Mouse (Mus musculus): Measurements from ENCODE around the gene Olfr376. TPM values are rescaled to one million over a fixed set of nuclear protein-coding genes. Genes with fewer than 3 reads are reported as not detected.

The Olfr376 gene
- total and polyA plus RNA-seq, 3 experiments: not detected

GRCm38 (mm10) chr11:73399514-73399913 is 28.5 kb downstream of the Olfr376 start, which contains the start of gene Olfr1:
TSS of gene Olfr1 (minus strand) at chr11:73399614.
- no peaks in the 10 kb centered on the region for H3K9me3 ChIP-seq (replicated peaks; ENCODE audit: low read length)
- dilution Hi-C loops (cut with MboI; ENCODE audit: extremely low pct_ligation_motif_present, extremely low pct_unique_long_range_greater_than_20kb, low sequenced_read_pairs): no loop called here

More at GRCm38 (mm10) chr11:73399514-73399913, 28.5 kb downstream of the Olfr376 start, which contains the start of gene Olfr1:
- no peak within 1 kb of the TSS for H3K4me3 ChIP-seq (replicated peaks in 1 of 3; ENCODE audit: low read depth in 2 of 3, low read length in 2 of 3, poor library complexity in 1 of 3)
- no peak within 1 kb of the TSS for H3K9ac ChIP-seq (ENCODE audit: insufficient read depth, low read depth)
- no peak within 1 kb of the TSS for H3K4me2 ChIP-seq (ENCODE audit: insufficient read depth, low read depth, poor library complexity, severe bottlenecking)
- in situ Hi-C loops (cut with MboI; ENCODE audit: low pct_ligation_motif_present, low pct_unique_long_range_greater_than_20kb, low sequenced_read_pairs): no loop called here
- H3K79me2 ChIP-seq (replicated peaks; ENCODE audit: control insufficient read depth, extremely low read depth, insufficient read depth, poor library complexity, severe bottlenecking): no peaks in the 10 kb centered on the region
- no peaks in the 10 kb centered on the region for H3K4me1 ChIP-seq (ENCODE audit: control insufficient read depth in 1 of 2, insufficient read depth in 2 of 2)
- no peak within 1 kb of the TSS for H3K27ac ChIP-seq (ENCODE audit: insufficient read depth, low read depth)
- H3K27me3 ChIP-seq (replicated peaks): peaks cover 45% of the 10 kb centered on the region
- no peaks in the 10 kb centered on the region for H3K36me3 ChIP-seq (replicated peaks in 1 of 2; ENCODE audit: control insufficient read depth in 1 of 2, insufficient read depth in 1 of 2, low read length in 1 of 2)
- TF ChIP-seq E2F4 (IDR thresholded peaks at IDR 0.05; ENCODE audit: insufficient replicate concordance, low read depth, low read length) (no peak), TBP (conservative IDR thresholded peaks at IDR 0.05; ENCODE audit: low read depth, low read length) (no peak), IRF4 (IDR thresholded peaks at IDR 0.05; ENCODE audit: low read depth, low read length) (no peak), MXI1 (IDR thresholded peaks at IDR 0.05; ENCODE audit: low read depth, low read length) (no peak), USF2 (conservative IDR thresholded peaks at IDR 0.05; ENCODE audit: low read depth, low read length) (no peak), GABPA (IDR thresholded peaks at IDR 0.05; ENCODE audit: insufficient replicate concordance, low read depth, low read length) (no peak), RCOR1 (conservative IDR thresholded peaks at IDR 0.05; ENCODE audit: low read depth, low read length) (no peak), NELFE (IDR thresholded peaks at IDR 0.05; ENCODE audit: low read depth, low read length) (no peak)
- no peak for DNase-seq (ENCODE audit: extremely low read depth)

Other genes with a start within 250 kb of the Olfr376 start
- 15.7 and 21.7 TPM in 2 replicates for gene Haspin, start 233.0 kb upstream of the Olfr376 start, total RNA-seq (2012; rRNA removed)
- gene Haspin, start 233.0 kb upstream of the Olfr376 start, total RNA-seq (2014; rRNA removed): 18.2 and 18.6 TPM in 2 replicates
- gene Haspin, start 233.0 kb upstream of the Olfr376 start, polyA plus RNA-seq (2012; ENCODE audit: insufficient read length, low read depth): 24.1 and 27.0 TPM in 2 replicates
- gene P2rx5, start 210.8 kb upstream of the Olfr376 start, total RNA-seq (2012; rRNA removed): 0.21 and 0.25 TPM in 2 replicates
- gene P2rx5, start 210.8 kb upstream of the Olfr376 start, total RNA-seq (2014; rRNA removed): 0.09 and 0.40 TPM in 2 replicates
- 0.80 and 0.83 TPM in 2 replicates for gene P2rx5, start 210.8 kb upstream of the Olfr376 start, polyA plus RNA-seq (2012; ENCODE audit: insufficient read length, low read depth)
- gene Emc6, start 194.2 kb upstream of the Olfr376 start, total RNA-seq (2012; rRNA removed): 123 and 124 TPM in 2 replicates
- 252 and 292 TPM in 2 replicates for gene Emc6, start 194.2 kb upstream of the Olfr376 start, total RNA-seq (2014; rRNA removed)
- 138 and 176 TPM in 2 replicates for gene Emc6, start 194.2 kb upstream of the Olfr376 start, polyA plus RNA-seq (2012; ENCODE audit: insufficient read length, low read depth)
- 2.8 and 3.3 TPM in 2 replicates for gene Tax1bp3, start 194.2 kb upstream of the Olfr376 start, total RNA-seq (2012; rRNA removed)
- 2.5 and 2.6 TPM in 2 replicates for gene Tax1bp3, start 194.2 kb upstream of the Olfr376 start, total RNA-seq (2014; rRNA removed)
- 3.3 and 3.5 TPM in 2 replicates for gene Tax1bp3, start 194.2 kb upstream of the Olfr376 start, polyA plus RNA-seq (2012; ENCODE audit: insufficient read length, low read depth)
- gene Ctns, start 172.2 kb upstream of the Olfr376 start, total RNA-seq (2012; rRNA removed): 4.8 and 5.2 TPM in 2 replicates
- 5.8 and 5.9 TPM in 2 replicates for gene Ctns, start 172.2 kb upstream of the Olfr376 start, total RNA-seq (2014; rRNA removed)
- gene Ctns, start 172.2 kb upstream of the Olfr376 start, polyA plus RNA-seq (2012; ENCODE audit: insufficient read length, low read depth): 4.5 and 5.2 TPM in 2 replicates
- 1.5 and 1.8 TPM in 2 replicates for gene Shpk, start 171.8 kb upstream of the Olfr376 start, total RNA-seq (2012; rRNA removed)
- gene Shpk, start 171.8 kb upstream of the Olfr376 start, total RNA-seq (2014; rRNA removed): 1.3 and 1.4 TPM in 2 replicates
- 0.76 and 0.83 TPM in 2 replicates for gene Shpk, start 171.8 kb upstream of the Olfr376 start, polyA plus RNA-seq (2012; ENCODE audit: insufficient read length, low read depth)
- 0.04 and 0.08 TPM in 2 replicates for gene Trpv1, start 137.0 kb upstream of the Olfr376 start, total RNA-seq (2012; rRNA removed)
- gene Trpv1, start 137.0 kb upstream of the Olfr376 start, total RNA-seq (2014; rRNA removed): 0.13 TPM in 1 of 2 replicates, not detected in the other
- gene Trpv1, start 137.0 kb upstream of the Olfr376 start, polyA plus RNA-seq (2012; ENCODE audit: insufficient read length, low read depth): not detected in 2 replicates
- under 0.01 TPM in 1 of 2 replicates, not detected in the other for gene Trpv3, start 103.9 kb upstream of the Olfr376 start, total RNA-seq (2012; rRNA removed)
- gene Trpv3, start 103.9 kb upstream of the Olfr376 start, total RNA-seq (2014; rRNA removed): not detected in 2 replicates
- gene Trpv3, start 103.9 kb upstream of the Olfr376 start, polyA plus RNA-seq (2012; ENCODE audit: insufficient read length, low read depth): not detected in 2 replicates
- not detected in 2 replicates for gene Aspa, start 41.6 kb upstream of the Olfr376 start, total RNA-seq (2012; rRNA removed)
- not detected in 2 replicates for gene Aspa, start 41.6 kb upstream of the Olfr376 start, total RNA-seq (2014; rRNA removed)
- gene Aspa, start 41.6 kb upstream of the Olfr376 start, polyA plus RNA-seq (2012; ENCODE audit: insufficient read length, low read depth): not detected in 2 replicates
- gene Gm49340, start 41.5 kb upstream of the Olfr376 start, total RNA-seq (2012; rRNA removed): not detected in 2 replicates
- not detected in 2 replicates for gene Gm49340, start 41.5 kb upstream of the Olfr376 start, total RNA-seq (2014; rRNA removed)
- gene Gm49340, start 41.5 kb upstream of the Olfr376 start, polyA plus RNA-seq (2012; ENCODE audit: insufficient read length, low read depth): not detected in 2 replicates
- gene Spata22, start 41.5 kb upstream of the Olfr376 start, total RNA-seq (2012; rRNA removed): not detected in 2 replicates
- not detected in 2 replicates for gene Spata22, start 41.5 kb upstream of the Olfr376 start, total RNA-seq (2014; rRNA removed)
- gene Spata22, start 41.5 kb upstream of the Olfr376 start, polyA plus RNA-seq (2012; ENCODE audit: insufficient read length, low read depth): not detected in 2 replicates
- gene Olfr20, start 20.5 kb upstream of the Olfr376 start, total RNA-seq (2012; rRNA removed): not detected in 2 replicates
- not detected in 2 replicates for gene Olfr20, start 20.5 kb upstream of the Olfr376 start, total RNA-seq (2014; rRNA removed)
- not detected in 2 replicates for gene Olfr20, start 20.5 kb upstream of the Olfr376 start, polyA plus RNA-seq (2012; ENCODE audit: insufficient read length, low read depth)
- gene Olfr1, start 28.4 kb downstream of the Olfr376 start, total RNA-seq (2012; rRNA removed): not detected in 2 replicates
- gene Olfr1, start 28.4 kb downstream of the Olfr376 start, total RNA-seq (2014; rRNA removed): not detected in 2 replicates
- gene Olfr1, start 28.4 kb downstream of the Olfr376 start, polyA plus RNA-seq (2012; ENCODE audit: insufficient read length, low read depth): not detected in 2 replicates
- not detected in 2 replicates for gene Olfr378, start 57.2 kb downstream of the Olfr376 start, total RNA-seq (2012; rRNA removed)
- gene Olfr378, start 57.2 kb downstream of the Olfr376 start, total RNA-seq (2014; rRNA removed): not detected in 2 replicates
- not detected in 2 replicates for gene Olfr378, start 57.2 kb downstream of the Olfr376 start, polyA plus RNA-seq (2012; ENCODE audit: insufficient read length, low read depth)
- not detected in 2 replicates for gene Olfr380, start 86.3 kb downstream of the Olfr376 start, total RNA-seq (2012; rRNA removed)
- not detected in 2 replicates for gene Olfr380, start 86.3 kb downstream of the Olfr376 start, total RNA-seq (2014; rRNA removed)
- not detected in 2 replicates for gene Olfr380, start 86.3 kb downstream of the Olfr376 start, polyA plus RNA-seq (2012; ENCODE audit: insufficient read length, low read depth)
- not detected in 2 replicates for gene Olfr381, start 120.4 kb downstream of the Olfr376 start, total RNA-seq (2012; rRNA removed)
- gene Olfr381, start 120.4 kb downstream of the Olfr376 start, total RNA-seq (2014; rRNA removed): not detected in 2 replicates
- gene Olfr381, start 120.4 kb downstream of the Olfr376 start, polyA plus RNA-seq (2012; ENCODE audit: insufficient read length, low read depth): not detected in 2 replicates
- gene Olfr382, start 146.0 kb downstream of the Olfr376 start, total RNA-seq (2012; rRNA removed): not detected in 2 replicates
- gene Olfr382, start 146.0 kb downstream of the Olfr376 start, total RNA-seq (2014; rRNA removed): not detected in 2 replicates
- gene Olfr382, start 146.0 kb downstream of the Olfr376 start, polyA plus RNA-seq (2012; ENCODE audit: insufficient read length, low read depth): not detected in 2 replicates
- not detected in 2 replicates for gene Olfr385, start 221.8 kb downstream of the Olfr376 start, total RNA-seq (2012; rRNA removed)
- not detected in 2 replicates for gene Olfr385, start 221.8 kb downstream of the Olfr376 start, total RNA-seq (2014; rRNA removed)
- gene Olfr385, start 221.8 kb downstream of the Olfr376 start, polyA plus RNA-seq (2012; ENCODE audit: insufficient read length, low read depth): not detected in 2 replicates
- gene Olfr384, start 227.3 kb downstream of the Olfr376 start, total RNA-seq (2012; rRNA removed): not detected in 2 replicates
- gene Olfr384, start 227.3 kb downstream of the Olfr376 start, total RNA-seq (2014; rRNA removed): not detected in 2 replicates
- not detected in 2 replicates for gene Olfr384, start 227.3 kb downstream of the Olfr376 start, polyA plus RNA-seq (2012; ENCODE audit: insufficient read length, low read depth)